Mouse (Mus musculus) gastrocnemius, postnatal 36 days (tissue): ENCODE results near the gene Tbc1d10a. TPM values are rescaled to one million over a fixed set of nuclear protein-coding genes. Genes with fewer than 3 reads are reported as not detected.

Experiments used
- DNase-seq, 2 experiments: peaks; one replicate each; pipeline ENCODE4 v3.0.0; 2022
- intact Hi-C: fragments of 180-260 bp; cut with DNase I; formaldehyde crosslinking; loops from one replicate; pipeline ENCODE4 v1.15.1; 2025
- total RNA-seq, 2 experiments: library from RNA; stranded (reverse); gene quantifications; 2 replicates each; pipeline ENCODE4 v1.2.3; 2021

Gene Tbc1d10a
- total RNA-seq, 2 experiments from 2014 or later = 3.7 to 4.4 TPM

DNA sequence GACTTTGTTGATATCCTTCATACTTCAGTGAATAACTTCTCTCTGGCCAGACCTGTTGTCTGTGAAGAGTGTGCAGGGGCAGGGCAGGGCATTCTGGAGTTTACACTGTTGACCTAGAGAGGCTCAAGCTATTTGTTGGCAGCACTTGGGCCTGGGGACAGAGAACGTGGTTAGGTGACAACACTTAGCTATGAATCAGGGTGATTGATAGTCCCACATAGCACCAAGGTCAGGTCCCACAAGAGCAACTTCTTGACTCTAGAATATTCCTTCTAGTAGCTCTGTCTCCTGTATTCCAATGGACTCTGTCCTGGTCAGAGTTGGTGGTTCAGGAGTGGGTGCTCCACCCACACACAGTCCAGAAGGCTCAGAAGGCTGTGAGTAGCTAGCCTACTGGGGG lies 24.2 kb downstream of the Tbc1d10a start:
- intact Hi-C loops = no loop called here
- DNase-seq = no peak

- intact Hi-C loops = no loop called here
- DNase-seq = no peak
Observed at GRCm38 (mm10) chr11:4213107-4213506, 26.5 kb downstream of the Tbc1d10a start.

GRCm38 (mm10) chr11:4214572-4214971 lies 28.0 kb downstream of the Tbc1d10a start:
- no peak for DNase-seq
- intact Hi-C loops = no loop called here

GRCm38 (mm10) chr11:4215061-4215460 lies 28.5 kb downstream of the Tbc1d10a start:
- no peak for DNase-seq
- intact Hi-C loops = loop anchor here (5.0 kb wide), 1 partner anchor 33 kb away; no protein-coding TSS in a partner anchor

- DNase-seq = peak; percentile 38 to 41
- intact Hi-C loops = loop anchor here (5.0 kb wide), 1 partner anchor 34 kb away; no protein-coding TSS in a partner anchor
Observed at GRCm38 (mm10) chr11:4216248-4217000, 29.8 kb downstream of the Tbc1d10a start.

GRCm38 (mm10) chr11:4217914-4218629 lies 31.5 kb downstream of the Tbc1d10a start, which contains the start of gene Castor1:
TSS of gene Castor1 (plus strand) at chr11:4218225.
- intact Hi-C loops = loop anchor here (1.0 to 5.0 kb wide), 2 partner anchors 36 to 83 kb away; partner anchors contain the start of gene Rnf215
- peak; percentile 83 to 88 for DNase-seq

- intact Hi-C loops = loop anchor here (1.0 to 5.0 kb wide), 2 partner anchors 36 to 83 kb away; partner anchors contain the start of gene Rnf215
- no peak for DNase-seq
Observed at GRCm38 (mm10) chr11:4218637-4219036, 32.0 kb downstream of the Tbc1d10a start.

- intact Hi-C loops = loop anchor here (5.0 kb wide), 1 partner anchor 37 kb away; no protein-coding TSS in a partner anchor
- DNase-seq = peak; percentile 70
Observed at GRCm38 (mm10) chr11:4219317-4219751, 32.7 kb downstream of the Tbc1d10a start.

GRCm38 (mm10) chr11:4219908-4220307 lies 33.3 kb downstream of the Tbc1d10a start:
- intact Hi-C loops = loop anchor here (5.0 kb wide), 1 partner anchor 38 kb away; no protein-coding TSS in a partner anchor
- DNase-seq = no peak

DNA sequence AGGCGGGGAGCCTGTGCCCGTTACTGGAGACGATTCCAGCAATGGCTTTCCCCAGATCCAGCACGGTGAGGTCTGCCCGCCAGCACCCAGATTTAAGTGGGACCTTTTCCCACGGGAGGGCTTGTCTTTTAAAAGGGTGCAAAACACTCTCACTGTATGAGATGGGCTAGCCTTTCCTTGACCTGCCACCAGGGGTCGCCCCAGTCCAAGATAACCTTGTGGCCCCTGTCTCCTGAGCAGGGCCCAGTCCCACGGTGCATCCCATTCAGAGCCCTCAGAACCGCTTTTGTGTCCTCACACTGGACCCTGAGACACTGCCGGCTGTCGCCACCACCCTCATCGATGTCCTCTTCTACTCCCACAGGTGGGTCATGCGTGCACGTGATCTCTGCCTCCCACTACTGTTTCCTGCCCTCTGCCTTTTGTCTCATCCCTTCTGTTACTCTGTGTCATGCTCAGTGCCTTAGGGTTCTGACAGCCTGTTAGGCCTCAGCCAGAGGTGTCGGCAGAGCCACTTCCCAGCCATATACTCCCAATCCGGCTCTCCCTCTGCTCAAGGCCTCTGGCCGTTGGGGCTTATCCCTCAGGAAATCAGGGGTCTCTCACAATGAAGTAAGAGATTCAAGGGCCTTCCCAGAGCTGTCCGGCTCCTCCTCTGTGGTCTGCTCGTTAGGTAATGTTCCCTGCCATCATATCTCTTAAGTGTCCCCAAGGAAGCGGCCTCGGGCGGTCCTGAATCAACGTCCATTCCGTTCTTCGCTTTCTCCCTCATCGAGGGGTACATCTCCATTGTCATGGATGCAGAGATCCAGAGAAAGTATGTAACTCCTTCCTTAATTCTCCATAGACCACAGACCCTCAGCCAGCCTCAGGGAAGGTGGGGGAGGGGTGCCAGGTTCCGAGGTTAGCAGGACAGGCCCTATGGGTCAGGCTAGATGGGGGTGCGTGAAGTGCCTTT lies 34.1 kb downstream of the Tbc1d10a start:
- DNase-seq = peak; percentile 78 to 81
- intact Hi-C loops = loop anchor here (1.0 kb wide), 2 partner anchors 38 to 202 kb away; no protein-coding TSS in a partner anchor

GRCm38 (mm10) chr11:4222046-4222950 lies 35.7 kb downstream of the Tbc1d10a start:
- DNase-seq = no peak
- intact Hi-C loops = no loop called here

DNA sequence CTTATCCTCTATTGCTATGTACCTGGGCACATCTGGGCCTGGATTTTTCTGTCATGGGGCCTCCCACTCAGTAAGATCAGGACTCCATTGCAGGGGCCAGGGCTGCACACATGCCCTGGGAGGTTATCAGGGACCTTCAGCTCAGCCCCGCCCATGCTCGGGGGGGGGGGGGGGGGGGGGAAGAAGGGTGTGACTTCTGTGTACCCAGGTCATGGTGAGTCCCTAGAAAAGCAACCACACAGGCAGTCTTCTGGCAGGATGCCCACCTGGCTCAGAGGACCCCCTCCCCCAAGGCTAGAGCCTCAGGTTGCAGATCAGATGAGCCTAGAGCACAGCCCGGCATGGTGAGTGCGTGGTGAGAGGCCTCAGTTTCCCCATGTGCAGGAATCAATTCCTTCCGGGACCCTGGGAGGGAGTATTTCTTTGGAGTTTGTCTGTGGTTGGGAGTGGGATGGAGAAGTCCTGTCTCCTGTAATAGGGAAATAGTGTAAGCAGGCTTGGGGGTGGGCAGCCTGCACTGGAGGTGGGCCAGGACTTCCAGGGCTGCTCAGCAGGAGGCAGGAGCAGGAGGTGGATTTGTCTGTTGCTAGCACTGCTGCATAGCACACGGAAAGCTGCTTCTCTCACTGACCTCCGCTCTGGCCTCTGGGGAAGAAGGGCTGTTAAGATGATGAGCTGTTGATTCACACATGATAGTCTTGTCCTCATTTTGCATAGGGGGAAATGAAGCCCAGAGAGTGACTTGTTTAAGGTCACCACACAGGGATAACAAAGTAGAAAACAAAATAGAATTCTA lies 37.0 kb downstream of the Tbc1d10a start:
- intact Hi-C loops = no loop called here
- no peak for DNase-seq

GRCm38 (mm10) chr11:4224223-4224622 lies 37.6 kb downstream of the Tbc1d10a start:
- intact Hi-C loops = no loop called here
- DNase-seq = no peak

GRCm38 (mm10) chr11:4226569-4227325 lies 40.2 kb downstream of the Tbc1d10a start:
- intact Hi-C loops = no loop called here
- no peak for DNase-seq

- intact Hi-C loops = no loop called here
- DNase-seq = peak; percentile 48 to 50
Observed at GRCm38 (mm10) chr11:4228463-4228862, 41.9 kb downstream of the Tbc1d10a start.

DNA sequence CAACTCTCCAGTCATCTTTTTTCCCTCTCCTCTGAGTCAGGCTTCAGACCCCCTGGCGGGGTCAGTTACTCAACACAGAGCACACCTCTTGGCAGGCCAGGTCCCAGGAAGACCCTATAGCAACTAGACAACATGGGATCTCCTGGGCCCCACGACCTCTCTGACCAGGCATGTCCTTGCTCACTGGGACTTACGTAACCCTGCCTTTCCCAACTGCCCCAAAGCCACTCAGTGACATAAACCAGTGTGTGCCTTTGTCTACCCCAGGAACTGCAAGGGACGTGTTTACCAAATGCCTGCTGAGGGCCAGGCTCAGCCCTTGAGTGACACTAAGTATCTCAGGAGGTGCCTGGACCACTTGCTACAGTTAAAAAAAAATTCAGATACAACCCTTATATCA lies 43.3 kb downstream of the Tbc1d10a start:
- no peak for DNase-seq
- intact Hi-C loops = no loop called here

DNA sequence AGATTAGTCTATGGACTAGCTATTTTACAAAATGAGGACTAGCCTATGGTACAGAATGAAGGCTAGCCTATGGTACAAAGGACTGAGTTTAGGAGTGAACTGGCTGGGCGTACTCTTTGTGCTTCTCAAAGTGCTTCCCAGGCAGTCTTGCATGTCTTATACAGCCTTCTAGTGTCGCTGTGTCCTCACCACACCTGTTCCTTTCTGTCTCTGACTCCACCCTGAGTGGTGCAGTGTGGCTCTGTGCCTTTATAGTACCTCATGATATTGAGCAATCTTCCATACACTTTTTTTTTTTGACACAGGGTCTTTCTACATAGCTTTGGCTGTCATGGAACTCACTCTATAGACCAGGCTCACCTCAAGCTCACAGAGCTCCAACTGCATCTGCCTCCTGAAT lies 44.8 kb downstream of the Tbc1d10a start:
- DNase-seq = no peak
- intact Hi-C loops = no loop called here
